ENCODE assay signal across 8 mouse cellular contexts in the genomic region with DNA sequence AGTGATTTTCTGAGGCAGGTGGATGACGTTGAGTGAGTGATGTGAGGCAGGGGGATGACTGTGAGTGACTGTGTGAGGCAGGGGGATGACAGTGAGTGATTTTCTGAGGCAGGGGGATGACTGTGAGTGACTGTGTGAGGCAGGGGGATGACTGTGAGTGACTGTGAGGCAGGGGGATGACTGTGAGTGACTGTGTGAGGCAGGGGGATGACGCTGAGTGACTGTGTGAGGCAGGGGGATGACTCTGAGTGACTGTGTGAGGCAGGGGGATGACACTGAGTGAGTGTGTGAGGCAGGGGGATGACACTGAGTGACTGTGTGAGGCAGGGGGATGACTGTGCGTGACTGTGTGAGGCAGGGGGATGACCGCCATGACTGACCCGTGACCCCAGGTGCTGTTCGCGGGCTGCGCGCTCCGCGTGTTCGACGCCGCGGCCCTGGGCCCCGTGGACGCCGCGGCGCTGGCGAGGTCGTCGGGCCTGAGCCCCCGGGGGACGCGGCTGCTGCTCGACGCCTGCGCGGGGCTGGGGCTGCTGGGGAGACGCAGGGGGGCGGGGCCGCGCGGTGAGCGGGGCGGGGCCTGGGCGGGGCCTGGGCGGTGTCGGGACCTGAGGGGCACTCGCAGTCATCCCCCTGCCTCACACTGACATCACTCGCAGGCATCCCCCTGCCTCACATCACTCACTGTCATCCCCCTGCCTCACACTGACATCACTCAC. TPM values are rescaled to one million over a fixed set of nuclear protein-coding genes. Genes with fewer than 3 reads are reported as not detected.
A peak's percentile ranks its signal among the peaks of the same experiment; 100 is the strongest.
DNase-seq lines count a peak whose midpoint lies in the region; ATAC-seq lines count a peak whose summit lies in the region.

No protein-coding gene starts in this region.

- H3K27me3 ChIP-seq in kidney, embryonic 16.5 days (ENCODE audit: insufficient read depth, low read length), result no peaks in the 10 kb centered on the region
- no peaks in the 10 kb centered on the region for H3K27me3 ChIP-seq in forebrain, embryonic 15.5 days
- H3K27me3 ChIP-seq in liver, embryonic 16.5 days (ENCODE audit: control insufficient read depth, insufficient read depth, low read depth, low read length), result no peaks in the 10 kb centered on the region
- H3K27me3 ChIP-seq in stomach, embryonic 15.5 days (replicated peaks), result no peaks in the 10 kb centered on the region

- H3K9ac ChIP-seq in kidney, embryonic 16.5 days (replicated peaks; ENCODE audit: low read length), result no peak overlapping the region
- no peak overlapping the region for H3K9ac ChIP-seq in forebrain, embryonic 15.5 days (replicated peaks)
- no peak overlapping the region for H3K9ac ChIP-seq in liver, embryonic 16.5 days (ENCODE audit: low read depth, low read length)
- H3K9ac ChIP-seq in stomach, embryonic 15.5 days, result no peak overlapping the region

- H3K36me3 ChIP-seq in kidney, embryonic 16.5 days (ENCODE audit: insufficient read depth, low read length), result peaks cover 38% of the 10 kb centered on the region
- peaks cover 30% of the 10 kb centered on the region for H3K36me3 ChIP-seq in forebrain, embryonic 15.5 days
- H3K36me3 ChIP-seq in liver, embryonic 16.5 days (ENCODE audit: control insufficient read depth, insufficient read depth), result peaks cover 22% of the 10 kb centered on the region
- H3K36me3 ChIP-seq in stomach, embryonic 15.5 days, result peaks cover 27% of the 10 kb centered on the region; the same call in 1 of the 2 replicates

- H3K27ac ChIP-seq in kidney, embryonic 16.5 days (ENCODE audit: low read length), result no peak overlapping the region
- H3K27ac ChIP-seq in forebrain, embryonic 15.5 days (replicated peaks), result no peak overlapping the region
- no peak overlapping the region for H3K27ac ChIP-seq in liver, embryonic 16.5 days (ENCODE audit: low read length)
- no peak overlapping the region for H3K27ac ChIP-seq in stomach, embryonic 15.5 days

- H3K4me2 ChIP-seq in kidney, embryonic 16.5 days (replicated peaks; ENCODE audit: low read depth, low read length), result no peak overlapping the region
- H3K4me2 ChIP-seq in forebrain, embryonic 15.5 days (replicated peaks), result no peak overlapping the region
- H3K4me2 ChIP-seq in liver, embryonic 16.5 days (ENCODE audit: low read depth, low read length), result no peak overlapping the region
- no peak overlapping the region for H3K4me2 ChIP-seq in stomach, embryonic 15.5 days

- H3K4me1 ChIP-seq in kidney, embryonic 16.5 days (ENCODE audit: insufficient read depth, low read length), result no peaks in the 10 kb centered on the region
- no peaks in the 10 kb centered on the region for H3K4me1 ChIP-seq in forebrain, embryonic 15.5 days
- no peaks in the 10 kb centered on the region for H3K4me1 ChIP-seq in liver, embryonic 16.5 days (ENCODE audit: control insufficient read depth, low read depth, low read length)
- no peaks in the 10 kb centered on the region for H3K4me1 ChIP-seq in stomach, embryonic 15.5 days

- DNase-seq in kidney, adult 9 months, result no peak
- peak; percentile 47 for DNase-seq in c-Kit-positive CD71-positive TER-119-negative erythroid progenitor cells, embryonic 14.5 days (ENCODE audit: low read depth)
- DNase-seq in layer of hippocampus, postnatal 25 days (ENCODE audit: extremely low spot score in 1 of 2, low spot score in 1 of 2), result no peak
- no peak for DNase-seq in left cerebral cortex, postnatal 4 days

- ATAC-seq in kidney, embryonic 16.5 days (ENCODE audit: low FRiP score, low TSS enrichment), result peak; percentile 89
- peak; percentile 87 for ATAC-seq in forebrain, embryonic 15.5 days (replicated peaks)
- ATAC-seq in liver, embryonic 16.5 days (ENCODE audit: low read depth), result peak; percentile 50
- peak; percentile 79 for ATAC-seq in stomach, embryonic 15.5 days (ENCODE audit: insufficient read depth, low FRiP score, low read depth)

- no peak overlapping the region for H3K4me3 ChIP-seq in kidney, embryonic 16.5 days (ENCODE audit: low read length)
- no peak overlapping the region for H3K4me3 ChIP-seq in forebrain, embryonic 15.5 days
- no peak overlapping the region for H3K4me3 ChIP-seq in liver, embryonic 16.5 days (ENCODE audit: low read depth, low read length)
- H3K4me3 ChIP-seq in stomach, embryonic 15.5 days (replicated peaks), result no peak overlapping the region

- WGBS in kidney, embryonic 16.5 days, result 62% methylated on average over 23 of the region's 42 CpGs
- WGBS in forebrain, embryonic 15.5 days, result 64% methylated on average over 29 of the region's 42 CpGs
- 71% methylated on average over 40 of the region's 42 CpGs for WGBS in liver, embryonic 16.5 days (ENCODE audit: insufficient replicate concordance)
- 76% methylated on average over 42 of the region's 42 CpGs for WGBS in stomach, embryonic 15.5 days

- peaks cover 53% of the 10 kb centered on the region for H3K9me3 ChIP-seq in kidney, embryonic 16.5 days (ENCODE audit: low read length)
- H3K9me3 ChIP-seq in forebrain, embryonic 15.5 days, result peaks cover 31% of the 10 kb centered on the region
- H3K9me3 ChIP-seq in liver, embryonic 16.5 days (replicated peaks; ENCODE audit: control insufficient read depth, low read length), result peaks cover 52% of the 10 kb centered on the region
- peaks cover 18% of the 10 kb centered on the region for H3K9me3 ChIP-seq in stomach, embryonic 15.5 days

- intact Hi-C loops in left cerebral cortex, postnatal 4 days (cut with DNase I), result no loop called here

RNA-seq across cellular contexts. Expression of a gene that starts 0.9 kb away (rescaled TPM):
- not detected in 2 replicates for polyA plus RNA-seq in kidney, embryonic 16.5 days (2015; fragmentation: Nextera tagmentation; extraction: Ambion mirVana)
- polyA plus RNA-seq in forebrain, embryonic 15.5 days (2015; fragmentation: Nextera tagmentation; extraction: Ambion mirVana), result not detected in 2 replicates
- polyA plus RNA-seq in liver, embryonic 16.5 days (2015; fragmentation: Nextera tagmentation; extraction: Ambion mirVana), result not detected in 2 replicates
- polyA plus RNA-seq in stomach, embryonic 15.5 days (2015; fragmentation: Nextera tagmentation; extraction: Ambion mirVana), result not detected in 2 replicates
- total RNA-seq in layer of hippocampus, postnatal 25 days (2021), result not detected
- total RNA-seq in left cerebral cortex, postnatal 4 days (2021), result not detected
